Mouse (Mus musculus) hindbrain, embryonic 14.5 days (tissue): ENCODE data around the gene Lmcd1. TPM values are rescaled to one million over a fixed set of nuclear protein-coding genes. Genes with fewer than 3 reads are reported as not detected.
A peak's percentile ranks its signal among the peaks of the same experiment; 100 is the strongest.

Experiments used
- ATAC-seq: fragments of 200-750 bp; cut with Nextera tagmentation; 2 replicates; pipeline ENCODE4 v1.8.0; 2017; ENCODE audit warnings: moderate number of reproducible peaks, mild to moderate bottlenecking, moderate TSS enrichment, moderate library complexity; ENCODE audit not compliant: low FRiP score
- DNase-seq: peaks from one replicate; pipeline ENCODE4 v3.0.0-alpha.2; 2015; ENCODE audit warnings: low spot score
- H3K27ac ChIP-seq: fragments of 300-500 bp; sonication (generic); 2 replicates; pipeline ENCODE4 v1.5.1; 2014; ENCODE audit warnings: mild to moderate bottlenecking, moderate library complexity
- H3K27me3 ChIP-seq: fragments of 300-500 bp; sonication (generic); 2 replicates; pipeline ENCODE4 v1.6.1; 2014; ENCODE audit warnings: mild to moderate bottlenecking, low read length, mixed read lengths; ENCODE audit not compliant: control insufficient read depth, insufficient read depth
- H3K36me3 ChIP-seq: fragments of 300-500 bp; sonication (generic); replicated peaks from 2 replicates; pipeline ENCODE4 v1.6.1; 2014; ENCODE audit not compliant: control insufficient read depth, insufficient read depth
- H3K4me1 ChIP-seq: fragments of 300-500 bp; sonication (generic); replicated peaks from 2 replicates; pipeline ENCODE4 v1.6.1; 2014; ENCODE audit warnings: antibody characterized with exemption, low read length, mixed read lengths; ENCODE audit not compliant: control insufficient read depth, insufficient read depth
- H3K4me2 ChIP-seq: fragments of 300-500 bp; sonication (generic); replicated peaks from 2 replicates; pipeline ENCODE4 v1.6.1; 2014; ENCODE audit warnings: mild to moderate bottlenecking, moderate library complexity
- H3K4me3 ChIP-seq: fragments of 300-500 bp; sonication (generic); replicated peaks from 2 replicates; pipeline ENCODE4 v1.5.1; 2014; ENCODE audit warnings: mild to moderate bottlenecking, low read length
- H3K9ac ChIP-seq: fragments of 300-500 bp; sonication (generic); 2 replicates; pipeline ENCODE4 v1.6.1; 2014
- H3K9me3 ChIP-seq: fragments of 300-500 bp; sonication (generic); 2 replicates; pipeline ENCODE4 v1.6.1; 2016; ENCODE audit warnings: low read length; ENCODE audit not compliant: control insufficient read depth
- WGBS: fragments of 180-500 bp; shearing (Covaris S2); extraction: QIAGEN DNeasy Blood & Tissue Kit; methylation state at CpG from one replicate; pipeline ENCODE4 v1.1.7; 2014; 5-methylcytosine and 5-hydroxymethylcytosine counted together
- polyA plus RNA-seq: library from polyadenylated mRNA; unstranded; fragments of >200 nt; fragmentation: Nextera tagmentation; extraction: Ambion mirVana; gene quantifications from 2 replicates; pipeline ENCODE4 v1.2.1, GENCODE M21; 2014

The Lmcd1 gene
- polyA plus RNA-seq, 1 experiment from 2014 or later, result 9.4 TPM

GRCm38 (mm10) chr6:112364581-112364980, 91.0 kb downstream of the Lmcd1 start:
- no peak overlapping the region for H3K4me3 ChIP-seq

GRCm38 (mm10) chr6:112365294-112365693, 91.7 kb downstream of the Lmcd1 start:
- WGBS, result 77% methylated on average over 10 of the region's 10 CpGs
- H3K4me3 ChIP-seq, result no peak overlapping the region
- no peaks in the 10 kb centered on the region for H3K36me3 ChIP-seq

More at GRCm38 (mm10) chr6:112364581-112364980, 91.0 kb downstream of the Lmcd1 start:
- Histone ChIP-seq H3K4me2 (no peak overlapping the region), H3K36me3 (no peaks in the 10 kb centered on the region), H3K9me3 (no peaks in the 10 kb centered on the region), H3K4me1 (no peaks in the 10 kb centered on the region), H3K27me3 (no peaks in the 10 kb centered on the region), H3K27ac (no peak overlapping the region), H3K9ac (no peak overlapping the region)
- ATAC-seq, result no peak
- peak; percentile 79 for DNase-seq
- 46% methylated on average over 2 of the region's 2 CpGs for WGBS

GRCm38 (mm10) chr6:112373886-112374585, 100.5 kb downstream of the Lmcd1 start:
- Histone ChIP-seq H3K36me3 (no peaks in the 10 kb centered on the region), H3K9me3 (no peaks in the 10 kb centered on the region), H3K9ac (no peak overlapping the region), H3K4me1 (no peaks in the 10 kb centered on the region), H3K4me2 (no peak overlapping the region), H3K4me3 (no peak overlapping the region), H3K27me3 (no peaks in the 10 kb centered on the region), H3K27ac (no peak overlapping the region)
- 44% methylated on average over 8 of the region's 8 CpGs for WGBS
- ATAC-seq (peak; percentile 26; the same call in 1 of the 2 replicates), DNase-seq (peak; percentile 79)

More at GRCm38 (mm10) chr6:112365294-112365693, 91.7 kb downstream of the Lmcd1 start:
- Histone ChIP-seq H3K27me3 (no peaks in the 10 kb centered on the region), H3K4me1 (no peaks in the 10 kb centered on the region), H3K9ac (no peak overlapping the region), H3K4me2 (no peak overlapping the region), H3K27ac (no peak overlapping the region), H3K9me3 (no peaks in the 10 kb centered on the region)
- ATAC-seq (no peak), DNase-seq (no peak)

GRCm38 (mm10) chr6:112375661-112376392, 102.3 kb downstream of the Lmcd1 start:
- H3K4me3 ChIP-seq, result no peak overlapping the region
- H3K27me3 ChIP-seq, result no peaks in the 10 kb centered on the region
- no peaks in the 10 kb centered on the region for H3K4me1 ChIP-seq
- DNase-seq (no peak), ATAC-seq (no peak)
- no peaks in the 10 kb centered on the region for H3K36me3 ChIP-seq
- H3K9me3 ChIP-seq, result no peaks in the 10 kb centered on the region
- no peak overlapping the region for H3K9ac ChIP-seq
- H3K4me2 ChIP-seq, result no peak overlapping the region
- no peak overlapping the region for H3K27ac ChIP-seq
- WGBS, result 64% methylated on average over 11 of the region's 13 CpGs

- H3K36me3 ChIP-seq, result no peaks in the 10 kb centered on the region
- no peaks in the 10 kb centered on the region for H3K4me1 ChIP-seq
- 92% methylated on average over 9 of the region's 9 CpGs for WGBS
Measured at GRCm38 (mm10) chr6:112379054-112379453, 105.5 kb downstream of the Lmcd1 start.

More at GRCm38 (mm10) chr6:112379054-112379453, 105.5 kb downstream of the Lmcd1 start:
- Histone ChIP-seq H3K27ac (no peak overlapping the region), H3K4me2 (no peak overlapping the region), H3K9ac (no peak overlapping the region), H3K4me3 (no peak overlapping the region), H3K9me3 (no peaks in the 10 kb centered on the region), H3K27me3 (no peaks in the 10 kb centered on the region)
- DNase-seq (no peak), ATAC-seq (no peak)

Other genes starting within 250 kb of the Lmcd1 start
- gene Ssu2, start 114.3 kb downstream of the Lmcd1 start, polyA plus RNA-seq, result 0.20 TPM in 1 of 2 replicates, not detected in the other
- 0.17 and 0.18 TPM in 2 replicates for gene Cav3, start 185.7 kb downstream of the Lmcd1 start, polyA plus RNA-seq
- gene Oxtr, start 216.2 kb downstream of the Lmcd1 start, polyA plus RNA-seq, result 1.6 and 1.9 TPM in 2 replicates